Mouse (Mus musculus) cerebellum, adult 11 months (tissue): Measurements from ENCODE around the gene Mapkapk2.

Experiments
- DNase-seq: peaks from one replicate; pipeline ENCODE4 v3.0.0; 2022

The Mapkapk2 gene

GRCm38 (mm10) chr1:131015879-131016278, 81.7 kb downstream of the Mapkapk2 start:
- DNase-seq, result no peak

GRCm38 (mm10) chr1:131015281-131015680, 82.3 kb downstream of the Mapkapk2 start:
- no peak for DNase-seq

- no peak for DNase-seq
These were observed 83.7 kb downstream of the Mapkapk2 start for GRCm38 (mm10) chr1:131013926-131014325.

- no peak for DNase-seq
These were observed 85.1 kb downstream of the Mapkapk2 start for GRCm38 (mm10) chr1:131012494-131012893.

GRCm38 (mm10) chr1:131010201-131011153, 87.1 kb downstream of the Mapkapk2 start:
- DNase-seq, result no peak

- no peak for DNase-seq
These were observed 91.6 kb downstream of the Mapkapk2 start for GRCm38 (mm10) chr1:131006069-131006468.
